Mouse (Mus musculus): ENCODE results near the gene Cmtm5. TPM values are rescaled to one million over a fixed set of nuclear protein-coding genes. Genes with fewer than 3 reads are reported as not detected.
"Not testable (repeated sequence)": the region's sequence is repeated elsewhere in the genome, so short reads cannot be mapped to it uniquely, and the experiment has no call there.

Gene Cmtm5
- polyA plus RNA-seq, 1 experiment from 2014 or later: 4.6 TPM

- no peak overlapping the region for H3K4me2 ChIP-seq
- ATAC-seq (ENCODE audit: insufficient read depth, low FRiP score, low read depth): no peak
- H3K36me3 ChIP-seq: no peaks in the 10 kb centered on the region
- H3K27me3 ChIP-seq (replicated peaks): no peaks in the 10 kb centered on the region
- H3K4me1 ChIP-seq: peaks cover 7% of the 10 kb centered on the region; the same call in 1 of the 2 replicates
- H3K4me3 ChIP-seq (replicated peaks): no peak overlapping the region
- no peaks in the 10 kb centered on the region for H3K9me3 ChIP-seq
- H3K9ac ChIP-seq: no peak overlapping the region
- WGBS: 86% methylated on average over 16 of the region's 16 CpGs
- H3K27ac ChIP-seq: no peak overlapping the region
These were observed 1.5 kb downstream of the Cmtm5 start for GRCm38 (mm10) chr14:54937361-54938182.

- ATAC-seq (ENCODE audit: insufficient read depth, low FRiP score, low read depth): no peak
- no peak overlapping the region for H3K27ac ChIP-seq
- 77% methylated on average over 15 of the region's 15 CpGs for WGBS
- no peaks in the 10 kb centered on the region for H3K36me3 ChIP-seq
- H3K4me2 ChIP-seq: no peak overlapping the region
- no peaks in the 10 kb centered on the region for H3K9me3 ChIP-seq
- H3K9ac ChIP-seq: no peak overlapping the region
- H3K27me3 ChIP-seq (replicated peaks): no peaks in the 10 kb centered on the region
- 0 out of 2 replicates have a peak, but pooled peaks cover 3% of the 10 kb centered on the region for H3K4me1 ChIP-seq
- no peak overlapping the region for H3K4me3 ChIP-seq (replicated peaks)
These were observed 2.6 kb downstream of the Cmtm5 start for GRCm38 (mm10) chr14:54938431-54939219.

GRCm38 (mm10) chr14:54939434-54940175 is 3.5 kb downstream of the Cmtm5 start:
- H3K4me1 ChIP-seq: 0 out of 2 replicates have a peak, but pooled peaks cover 3% of the 10 kb centered on the region
- no peaks in the 10 kb centered on the region for H3K9me3 ChIP-seq
- no peak overlapping the region for H3K27ac ChIP-seq
- ATAC-seq (ENCODE audit: insufficient read depth, low FRiP score, low read depth): peak; percentile 56; the same call in 1 of the 2 replicates
- no peak overlapping the region for H3K4me2 ChIP-seq
- H3K4me3 ChIP-seq (replicated peaks): no peak overlapping the region
- no peaks in the 10 kb centered on the region for H3K27me3 ChIP-seq (replicated peaks)
- H3K36me3 ChIP-seq: no peaks in the 10 kb centered on the region
- H3K9ac ChIP-seq: no peak overlapping the region
- WGBS: 53% methylated on average over 12 of the region's 12 CpGs

- H3K4me1 ChIP-seq: 0 out of 2 replicates have a peak, but pooled peaks cover 3% of the 10 kb centered on the region
- H3K27me3 ChIP-seq (replicated peaks): no peaks in the 10 kb centered on the region
- no peak overlapping the region for H3K4me2 ChIP-seq
- no peak overlapping the region for H3K9ac ChIP-seq
- no peak overlapping the region for H3K27ac ChIP-seq
- H3K4me3 ChIP-seq (replicated peaks): no peak overlapping the region
- H3K9me3 ChIP-seq: no peaks in the 10 kb centered on the region
- WGBS: 80% methylated on average over 3 of the region's 3 CpGs
- H3K36me3 ChIP-seq: no peaks in the 10 kb centered on the region
- no peak for ATAC-seq (ENCODE audit: insufficient read depth, low FRiP score, low read depth)
These were observed 4.1 kb downstream of the Cmtm5 start for GRCm38 (mm10) chr14:54940176-54940530.

- Histone ChIP-seq H3K4me3 (replicated peaks) (no peak overlapping the region), H3K4me2 (no peak overlapping the region), H3K9me3 (no peaks in the 10 kb centered on the region), H3K36me3 (no peaks in the 10 kb centered on the region), H3K9ac (no peak overlapping the region), H3K27me3 (replicated peaks) (no peaks in the 10 kb centered on the region), H3K27ac (no peak overlapping the region), H3K4me1 (no peaks in the 10 kb centered on the region)
- no peak for ATAC-seq (ENCODE audit: insufficient read depth, low FRiP score, low read depth)
- 56% methylated on average over 13 of the region's 13 CpGs for WGBS
These were observed 5.2 kb downstream of the Cmtm5 start for GRCm38 (mm10) chr14:54941024-54941978.

GRCm38 (mm10) chr14:54942479-54942878 is 6.4 kb downstream of the Cmtm5 start:
- Histone ChIP-seq H3K36me3 (no peaks in the 10 kb centered on the region), H3K27me3 (replicated peaks) (no peaks in the 10 kb centered on the region), H3K4me3 (replicated peaks) (no peak overlapping the region), H3K27ac (no peak overlapping the region), H3K9me3 (no peaks in the 10 kb centered on the region), H3K9ac (no peak overlapping the region), H3K4me2 (no peak overlapping the region), H3K4me1 (no peaks in the 10 kb centered on the region)
- ATAC-seq (ENCODE audit: insufficient read depth, low FRiP score, low read depth): no peak
- WGBS: 87% methylated on average over 8 of the region's 8 CpGs

- Histone ChIP-seq H3K36me3 (no peaks in the 10 kb centered on the region), H3K9me3 (no peaks in the 10 kb centered on the region), H3K4me2 (no peak overlapping the region), H3K4me3 (replicated peaks) (no peak overlapping the region), H3K9ac (no peak overlapping the region), H3K27me3 (replicated peaks) (no peaks in the 10 kb centered on the region), H3K4me1 (no peaks in the 10 kb centered on the region), H3K27ac (no peak overlapping the region)
- 92% methylated on average over 7 of the region's 7 CpGs for WGBS
- no peak for ATAC-seq (ENCODE audit: insufficient read depth, low FRiP score, low read depth)
These were observed 7.9 kb downstream of the Cmtm5 start for GRCm38 (mm10) chr14:54943971-54944370.

GRCm38 (mm10) chr14:54944939-54945338 is 8.9 kb downstream of the Cmtm5 start:
- Histone ChIP-seq H3K9me3 (no peaks in the 10 kb centered on the region), H3K4me1 (no peaks in the 10 kb centered on the region), H3K4me3 (replicated peaks) (no peak overlapping the region), H3K36me3 (no peaks in the 10 kb centered on the region), H3K9ac (no peak overlapping the region), H3K27ac (no peak overlapping the region), H3K4me2 (no peak overlapping the region), H3K27me3 (replicated peaks) (no peaks in the 10 kb centered on the region)
- 58% methylated on average over 2 of the region's 2 CpGs for WGBS
- no peak for ATAC-seq (ENCODE audit: insufficient read depth, low FRiP score, low read depth)

GRCm38 (mm10) chr14:54945975-54946704 is 10.1 kb downstream of the Cmtm5 start:
- no peak overlapping the region for H3K4me3 ChIP-seq (replicated peaks)
- no peaks in the 10 kb centered on the region for H3K9me3 ChIP-seq
- H3K9ac ChIP-seq: no peak overlapping the region
- H3K36me3 ChIP-seq: no peaks in the 10 kb centered on the region
- H3K4me2 ChIP-seq: no peak overlapping the region
- no peak for ATAC-seq (ENCODE audit: insufficient read depth, low FRiP score, low read depth)
- no peaks in the 10 kb centered on the region for H3K4me1 ChIP-seq
- H3K27ac ChIP-seq: no peak overlapping the region
- WGBS: 76% methylated on average over 19 of the region's 19 CpGs
- no peaks in the 10 kb centered on the region for H3K27me3 ChIP-seq (replicated peaks)

GRCm38 (mm10) chr14:54947008-54947407 is 10.9 kb downstream of the Cmtm5 start:
- not testable (repeated sequence) for H3K36me3 ChIP-seq; H3K9me3 ChIP-seq; ATAC-seq (ENCODE audit: insufficient read depth, low FRiP score, low read depth); H3K27me3 ChIP-seq (replicated peaks); H3K27ac ChIP-seq; H3K4me1 ChIP-seq; H3K4me2 ChIP-seq; H3K4me3 ChIP-seq (replicated peaks); H3K9ac ChIP-seq
- WGBS: 85% methylated on average over 11 of the region's 11 CpGs
